Mouse (Mus musculus) kidney, postnatal 36 days (tissue): ENCODE measurements around the gene Fer.

Source experiments
- DNase-seq, 2 experiments: peaks; one replicate each; pipeline ENCODE4 v3.0.0; 2021 to 2022; ENCODE audit warnings: mixed read lengths in 2 of 2

Fer gene

DNA sequence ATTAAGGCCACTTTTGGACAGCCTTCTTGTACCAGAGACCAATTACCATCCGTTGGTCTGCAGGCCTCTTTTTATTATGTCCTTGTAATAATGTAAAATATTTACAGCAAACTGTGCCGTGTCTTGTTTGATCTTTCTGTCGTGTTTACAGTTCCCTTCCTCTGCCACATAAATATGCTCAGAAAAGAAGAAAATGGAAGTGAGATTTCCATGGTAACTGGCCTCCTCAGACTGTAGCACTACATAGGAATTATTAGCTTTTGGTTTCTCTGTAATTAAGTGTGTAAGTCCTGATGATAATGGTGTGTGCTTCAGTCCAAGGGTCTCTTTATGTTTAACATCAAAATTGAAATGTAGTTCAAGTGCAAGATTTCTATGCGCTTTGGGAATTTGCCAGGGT is 283.5 kb downstream of the Fer start:
- DNase-seq, result no peak

- DNase-seq, result no peak
Measured at GRCm38 (mm10) chr17:64150717-64151116, 287.9 kb downstream of the Fer start.

DNA sequence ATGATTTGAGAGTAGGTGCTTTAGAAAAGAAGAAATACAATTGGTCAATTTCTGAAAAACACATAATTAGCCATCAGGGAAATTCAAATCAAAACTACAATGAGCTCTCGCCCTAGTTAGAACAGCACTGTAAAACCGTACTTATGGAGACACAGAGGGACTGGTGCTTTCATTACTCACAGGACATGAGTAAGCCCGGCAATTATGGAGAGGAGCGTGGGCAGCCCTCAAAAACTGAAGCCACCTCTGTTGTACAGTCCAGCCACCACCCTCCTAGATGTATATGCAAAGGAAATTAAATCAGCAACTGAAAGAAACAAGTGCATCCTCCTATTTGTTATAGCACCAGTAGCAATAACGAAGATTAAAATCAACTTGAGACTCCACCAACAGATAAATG is 304.9 kb downstream of the Fer start:
- no peak for DNase-seq

GRCm38 (mm10) chr17:64170019-64170418 is 307.2 kb downstream of the Fer start:
- no peak for DNase-seq

DNA sequence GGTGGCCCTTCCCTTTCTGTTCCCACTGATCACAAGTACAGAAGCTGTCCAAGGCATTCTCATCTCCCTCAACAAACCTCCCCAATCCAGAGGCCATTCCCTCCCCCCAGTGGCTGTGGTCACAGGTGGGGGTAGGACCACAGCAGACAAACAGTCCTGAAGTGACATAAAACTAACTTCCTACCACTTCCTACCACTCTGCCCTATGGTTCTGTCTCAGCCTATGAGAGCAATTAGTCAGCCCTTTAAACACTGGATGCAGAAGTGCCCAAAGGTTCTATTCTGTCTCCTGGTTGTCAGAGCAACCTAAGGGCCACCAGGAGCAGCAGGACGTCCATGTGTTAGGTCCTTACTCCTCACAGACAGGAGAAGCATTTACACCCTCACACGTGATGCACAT is 309.6 kb downstream of the Fer start:
- DNase-seq, result no peak

DNA sequence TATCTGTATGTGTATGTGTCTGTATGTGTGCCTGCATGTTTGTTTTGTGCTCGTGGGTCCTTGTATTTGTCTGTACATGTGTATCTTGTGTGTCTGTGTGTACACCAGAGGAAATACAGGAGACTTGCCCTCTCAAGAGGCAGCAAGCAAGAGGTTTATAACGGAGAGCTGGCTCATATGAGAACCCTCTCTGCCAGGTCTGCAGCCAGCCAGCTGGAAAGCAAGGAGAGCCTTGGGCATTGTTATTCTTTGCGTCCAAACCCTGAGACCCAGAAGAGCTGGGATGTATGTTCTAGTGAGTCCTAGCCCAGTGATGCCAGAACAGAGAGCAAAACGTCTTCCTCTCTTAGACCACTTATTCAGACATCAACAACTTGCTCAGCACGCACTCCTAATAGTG is 317.7 kb downstream of the Fer start:
- DNase-seq, result no peak

DNA sequence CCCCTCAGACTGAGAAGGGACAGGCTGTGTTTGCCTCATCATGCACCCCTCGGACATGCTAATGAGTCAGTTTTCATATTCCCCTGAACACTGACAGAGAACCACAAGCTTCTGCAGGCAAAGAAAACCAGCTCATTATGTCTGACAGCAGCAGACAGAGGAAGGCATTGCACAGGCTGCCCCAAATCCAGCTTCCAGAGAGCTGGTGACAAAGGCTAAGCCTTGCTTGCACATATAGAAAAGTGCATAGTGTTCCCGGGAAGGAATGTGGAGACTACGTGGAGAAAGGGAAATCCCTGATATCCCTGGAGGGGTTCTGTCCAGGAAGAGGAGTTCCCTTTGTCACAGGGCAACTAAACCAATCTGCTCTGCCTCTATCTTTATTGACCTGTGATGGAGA is 318.4 kb downstream of the Fer start:
- DNase-seq, result no peak

DNA sequence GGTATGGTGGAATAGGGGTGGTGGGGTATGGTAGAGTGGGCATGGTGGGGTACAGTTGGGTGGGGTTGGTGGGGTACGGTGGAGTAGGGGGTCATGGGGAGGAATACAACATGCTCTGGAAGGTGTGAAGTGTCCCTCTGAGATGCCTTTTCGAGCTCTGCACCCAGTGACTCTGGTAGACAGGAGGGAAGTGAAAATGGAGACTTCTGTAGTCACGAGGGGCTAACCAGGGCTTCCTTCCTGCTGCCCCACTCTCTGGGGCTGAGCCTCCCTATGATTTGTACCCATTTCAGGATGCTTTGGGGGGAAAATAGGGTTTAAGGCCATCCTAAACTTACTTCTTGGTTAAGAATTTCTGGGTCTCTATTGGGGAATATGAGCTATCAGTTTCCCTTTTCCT is 319.7 kb downstream of the Fer start:
- DNase-seq, result no peak

- no peak for DNase-seq
Measured at GRCm38 (mm10) chr17:64183196-64183595, 320.3 kb downstream of the Fer start.
